Mouse (Mus musculus): ENCODE results near the gene Tysnd1. TPM values are rescaled to one million over a fixed set of nuclear protein-coding genes. Genes with fewer than 3 reads are reported as not detected.

Tysnd1 gene
- polyA plus RNA-seq, 1 experiment = 11.2 TPM

DNA sequence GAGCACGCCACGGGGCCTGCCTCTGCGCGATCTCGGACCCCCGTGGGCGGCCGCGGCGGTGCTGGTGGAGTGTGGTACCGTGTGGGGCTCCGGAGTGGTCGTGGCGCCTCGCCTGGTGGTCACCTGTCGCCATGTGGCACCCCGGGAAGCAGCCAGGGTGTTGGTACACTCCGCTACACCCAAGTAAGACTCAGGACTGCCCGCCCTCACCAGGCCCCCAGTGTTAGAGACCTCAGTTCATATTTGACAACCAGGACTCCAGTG is 1.2 kb downstream of the Tysnd1 start:
- no peak overlapping the region for H3K27ac ChIP-seq (ENCODE audit: insufficient read depth, low read length)
- H3K4me1 ChIP-seq (ENCODE audit: control insufficient read depth, insufficient read depth, low read length) = peaks cover 2% of the 10 kb centered on the region
- H3K9me3 ChIP-seq (replicated peaks; ENCODE audit: control insufficient read depth, insufficient read depth, low read length, poor library complexity, severe bottlenecking) = no peaks in the 10 kb centered on the region
- peaks cover 4% of the 10 kb centered on the region; the same call in 1 of the 2 replicates for H3K36me3 ChIP-seq (ENCODE audit: control insufficient read depth, insufficient read depth, low read length, poor library complexity, severe bottlenecking)
- H3K27me3 ChIP-seq (ENCODE audit: control insufficient read depth, insufficient read depth, low read length, poor library complexity, severe bottlenecking) = no peaks in the 10 kb centered on the region
- peak overlapping the region; percentile 64 for H3K9ac ChIP-seq (ENCODE audit: low read depth, poor library complexity, severe bottlenecking)
- TF ChIP-seq CTCF (IDR thresholded peaks at IDR 0.05; ENCODE audit: low read depth, low read length) = no peak
- TF ChIP-seq POLR2A (IDR thresholded peaks at IDR 0.05; ENCODE audit: insufficient read depth, low read length) = no peak
- TF ChIP-seq EP300 (IDR thresholded peaks at IDR 0.05; ENCODE audit: insufficient read depth, low read depth, low read length) = no peak
- peak overlapping the region; percentile 85 for H3K4me3 ChIP-seq (ENCODE audit: low read depth, low read length)

DNA sequence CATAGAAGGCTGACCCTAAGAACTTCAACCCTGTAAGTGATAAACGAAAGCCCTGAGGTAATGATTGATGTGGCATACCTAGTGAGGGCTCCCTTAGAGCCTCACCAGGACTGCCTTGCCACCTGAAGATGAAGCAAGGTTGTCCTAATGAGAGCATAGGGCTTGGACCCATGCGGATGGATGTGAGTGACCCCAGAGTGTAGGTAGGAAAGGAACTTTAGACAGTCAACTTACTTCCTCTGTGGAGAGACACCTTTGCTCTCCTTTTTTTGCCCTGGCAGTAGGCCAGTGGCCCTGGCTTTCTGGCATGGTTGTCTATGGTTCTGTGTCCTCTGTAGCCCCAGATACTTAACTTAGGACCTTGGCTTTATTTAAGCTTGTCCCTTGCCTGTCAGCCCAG is 1.7 kb downstream of the Tysnd1 start:
- H3K36me3 ChIP-seq (ENCODE audit: control insufficient read depth, insufficient read depth, low read length, poor library complexity, severe bottlenecking) = 0 out of 2 replicates have a peak, but pooled peaks cover 3% of the 10 kb centered on the region
- H3K27me3 ChIP-seq (ENCODE audit: control insufficient read depth, insufficient read depth, low read length, poor library complexity, severe bottlenecking) = no peaks in the 10 kb centered on the region
- H3K27ac ChIP-seq (ENCODE audit: insufficient read depth, low read length) = no peak overlapping the region
- no peak overlapping the region; the same call in 1 of the 2 replicates for H3K4me3 ChIP-seq (ENCODE audit: low read depth, low read length)
- H3K4me1 ChIP-seq (ENCODE audit: control insufficient read depth, insufficient read depth, low read length) = peaks cover 2% of the 10 kb centered on the region
- TF ChIP-seq CTCF (IDR thresholded peaks at IDR 0.05; ENCODE audit: low read depth, low read length) (no peak), EP300 (IDR thresholded peaks at IDR 0.05; ENCODE audit: insufficient read depth, low read depth, low read length) (no peak)
- peak overlapping the region; percentile 64; the same call in 1 of the 2 replicates for H3K9ac ChIP-seq (ENCODE audit: low read depth, poor library complexity, severe bottlenecking)
- no peaks in the 10 kb centered on the region for H3K9me3 ChIP-seq (replicated peaks; ENCODE audit: control insufficient read depth, insufficient read depth, low read length, poor library complexity, severe bottlenecking)

DNA sequence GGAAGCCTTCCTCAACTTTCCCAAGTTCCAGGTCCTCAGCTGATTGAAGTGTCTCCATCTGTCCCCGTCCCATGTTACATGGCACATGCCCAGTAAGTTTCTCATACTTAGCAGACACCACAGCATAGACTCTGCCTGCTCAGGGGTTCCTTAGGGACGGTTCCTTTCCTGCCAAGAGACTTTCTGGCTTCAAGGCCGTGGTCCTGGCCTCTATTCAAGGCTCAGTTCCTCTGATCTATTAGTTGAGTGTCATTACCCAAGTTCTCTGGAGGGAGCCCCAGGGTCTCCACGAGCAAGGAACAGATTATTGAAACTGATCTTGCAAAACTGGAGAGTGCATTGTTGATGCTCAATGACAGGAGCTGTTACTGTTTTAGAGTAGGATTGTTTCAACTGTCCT is 9.3 kb downstream of the Tysnd1 start:
- Histone ChIP-seq H3K36me3 (ENCODE audit: control insufficient read depth, insufficient read depth, low read length, poor library complexity, severe bottlenecking) (no peaks in the 10 kb centered on the region), H3K9me3 (replicated peaks; ENCODE audit: control insufficient read depth, insufficient read depth, low read length, poor library complexity, severe bottlenecking) (no peaks in the 10 kb centered on the region), H3K4me3 (ENCODE audit: low read depth, low read length) (no peak overlapping the region), H3K27me3 (ENCODE audit: control insufficient read depth, insufficient read depth, low read length, poor library complexity, severe bottlenecking) (no peaks in the 10 kb centered on the region), H3K9ac (ENCODE audit: low read depth, poor library complexity, severe bottlenecking) (no peak overlapping the region), H3K4me1 (ENCODE audit: control insufficient read depth, insufficient read depth, low read length) (no peaks in the 10 kb centered on the region), H3K27ac (ENCODE audit: insufficient read depth, low read length) (no peak overlapping the region)
- TF ChIP-seq POLR2A (IDR thresholded peaks at IDR 0.05; ENCODE audit: insufficient read depth, low read length) (no peak), EP300 (IDR thresholded peaks at IDR 0.05; ENCODE audit: insufficient read depth, low read depth, low read length) (no peak), CTCF (IDR thresholded peaks at IDR 0.05; ENCODE audit: low read depth, low read length) (no peak)

DNA sequence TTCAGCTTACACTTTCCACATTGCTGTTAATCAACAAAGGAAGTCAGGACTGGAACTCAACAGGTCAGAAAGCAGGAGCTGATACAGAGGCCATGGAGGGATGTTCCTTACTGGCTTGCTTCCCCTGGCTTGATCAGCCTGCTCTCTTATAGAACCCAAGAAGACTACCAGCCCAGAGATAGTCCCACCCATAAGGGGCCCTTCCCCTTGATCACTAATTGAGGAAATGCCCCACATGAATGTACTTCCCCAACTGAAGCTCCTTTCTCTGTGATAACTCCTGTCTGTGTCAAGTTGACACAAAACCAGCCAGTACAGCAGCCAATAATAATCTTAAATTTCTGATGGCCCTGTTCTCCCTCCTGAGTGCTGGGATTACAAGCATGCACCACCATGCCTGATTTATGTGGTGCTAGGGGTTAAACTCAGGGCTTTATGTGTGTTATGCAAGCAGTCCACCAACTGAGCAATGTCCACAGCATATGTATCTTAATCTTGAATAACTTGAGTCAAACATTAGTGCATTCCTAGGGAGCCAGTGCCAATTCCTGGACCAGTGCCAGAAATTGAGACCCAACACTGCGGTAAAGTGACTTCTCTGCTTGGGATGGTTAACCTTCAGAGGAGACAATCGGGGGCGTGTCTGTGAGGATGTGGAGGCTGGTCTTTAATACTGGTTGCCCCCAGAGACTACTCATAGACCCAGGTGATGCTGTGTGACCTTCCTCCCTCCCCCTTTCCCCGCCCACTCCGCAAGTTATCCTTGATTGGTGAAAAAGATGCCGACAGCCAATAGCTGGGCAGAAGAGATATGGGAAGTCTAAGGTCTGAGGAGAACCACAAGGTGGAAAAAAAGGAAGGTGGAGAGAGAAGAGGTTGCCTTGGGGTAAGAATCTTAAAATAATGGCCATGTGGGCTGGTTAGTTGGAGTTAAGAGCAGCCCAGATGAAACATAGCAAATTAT is 11.4 kb downstream of the Tysnd1 start:
- Histone ChIP-seq H3K36me3 (ENCODE audit: control insufficient read depth, insufficient read depth, low read length, poor library complexity, severe bottlenecking) (no peaks in the 10 kb centered on the region), H3K4me1 (ENCODE audit: control insufficient read depth, insufficient read depth, low read length) (no peaks in the 10 kb centered on the region), H3K4me3 (ENCODE audit: low read depth, low read length) (no peak overlapping the region), H3K27me3 (ENCODE audit: control insufficient read depth, insufficient read depth, low read length, poor library complexity, severe bottlenecking) (no peaks in the 10 kb centered on the region), H3K9ac (ENCODE audit: low read depth, poor library complexity, severe bottlenecking) (no peak overlapping the region), H3K9me3 (replicated peaks; ENCODE audit: control insufficient read depth, insufficient read depth, low read length, poor library complexity, severe bottlenecking) (no peaks in the 10 kb centered on the region), H3K27ac (ENCODE audit: insufficient read depth, low read length) (no peak overlapping the region)
- TF ChIP-seq POLR2A (IDR thresholded peaks at IDR 0.05; ENCODE audit: insufficient read depth, low read length) (no peak), EP300 (IDR thresholded peaks at IDR 0.05; ENCODE audit: insufficient read depth, low read depth, low read length) (no peak), CTCF (IDR thresholded peaks at IDR 0.05; ENCODE audit: low read depth, low read length) (no peak)

DNA sequence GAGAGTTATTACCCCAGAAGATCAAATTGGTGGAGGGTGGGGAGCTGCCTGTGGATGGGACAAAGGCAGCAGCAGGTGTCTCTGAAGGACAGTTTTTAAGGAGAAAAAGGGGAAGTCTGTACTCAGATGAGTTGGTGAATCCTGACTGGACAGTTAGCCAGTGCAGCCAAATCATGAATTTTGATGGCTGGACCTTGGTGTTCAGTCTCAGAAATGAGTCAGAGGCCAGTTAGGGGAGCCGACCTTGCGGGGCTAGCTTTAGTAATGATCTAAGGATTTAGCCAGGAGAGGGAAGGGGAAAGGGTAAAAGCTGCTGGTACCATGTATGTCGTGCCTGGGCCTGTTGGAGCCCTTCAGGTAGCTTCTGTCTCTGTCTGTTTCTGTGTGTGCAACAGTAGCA is 18.3 kb downstream of the Tysnd1 start:
- H3K4me1 ChIP-seq (ENCODE audit: control insufficient read depth, insufficient read depth, low read length) = no peaks in the 10 kb centered on the region
- no peak for TF ChIP-seq CTCF (IDR thresholded peaks at IDR 0.05; ENCODE audit: low read depth, low read length)
- H3K9ac ChIP-seq (ENCODE audit: low read depth, poor library complexity, severe bottlenecking) = no peak overlapping the region
- H3K36me3 ChIP-seq (ENCODE audit: control insufficient read depth, insufficient read depth, low read length, poor library complexity, severe bottlenecking) = no peaks in the 10 kb centered on the region
- no peak overlapping the region for H3K4me3 ChIP-seq (ENCODE audit: low read depth, low read length)
- no peaks in the 10 kb centered on the region for H3K27me3 ChIP-seq (ENCODE audit: control insufficient read depth, insufficient read depth, low read length, poor library complexity, severe bottlenecking)
- no peaks in the 10 kb centered on the region for H3K9me3 ChIP-seq (replicated peaks; ENCODE audit: control insufficient read depth, insufficient read depth, low read length, poor library complexity, severe bottlenecking)
- H3K27ac ChIP-seq (ENCODE audit: insufficient read depth, low read length) = no peak overlapping the region

DNA sequence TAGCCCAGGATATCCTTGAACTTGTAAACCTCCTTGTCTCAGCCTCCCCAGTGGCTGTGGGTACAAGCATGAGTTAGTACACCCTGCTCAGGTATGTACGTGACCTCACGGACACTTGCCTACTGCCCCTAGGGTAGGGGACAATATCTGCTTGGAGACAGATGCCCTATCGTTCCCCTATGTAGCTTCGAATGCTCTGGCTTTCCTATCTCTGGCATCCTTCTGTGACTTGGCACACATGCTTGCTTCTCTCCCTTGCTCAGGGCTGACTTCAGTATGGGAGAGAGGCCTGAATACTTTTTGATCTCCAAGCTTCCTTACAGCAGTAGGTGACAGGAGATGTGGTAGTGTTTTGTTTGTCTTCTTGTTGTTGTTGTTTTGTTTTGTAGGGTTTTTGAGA is 18.8 kb downstream of the Tysnd1 start:
- no peak overlapping the region for H3K9ac ChIP-seq (ENCODE audit: low read depth, poor library complexity, severe bottlenecking)
- H3K27me3 ChIP-seq (ENCODE audit: control insufficient read depth, insufficient read depth, low read length, poor library complexity, severe bottlenecking) = no peaks in the 10 kb centered on the region
- H3K4me3 ChIP-seq (ENCODE audit: low read depth, low read length) = no peak overlapping the region
- no peak overlapping the region for H3K27ac ChIP-seq (ENCODE audit: insufficient read depth, low read length)
- no peaks in the 10 kb centered on the region for H3K4me1 ChIP-seq (ENCODE audit: control insufficient read depth, insufficient read depth, low read length)
- no peaks in the 10 kb centered on the region for H3K36me3 ChIP-seq (ENCODE audit: control insufficient read depth, insufficient read depth, low read length, poor library complexity, severe bottlenecking)
- H3K9me3 ChIP-seq (replicated peaks; ENCODE audit: control insufficient read depth, insufficient read depth, low read length, poor library complexity, severe bottlenecking) = no peaks in the 10 kb centered on the region
- TF ChIP-seq CTCF (IDR thresholded peaks at IDR 0.05; ENCODE audit: low read depth, low read length) = no peak
- no peak for TF ChIP-seq POLR2A (IDR thresholded peaks at IDR 0.05; ENCODE audit: insufficient read depth, low read length)
- no peak for TF ChIP-seq EP300 (IDR thresholded peaks at IDR 0.05; ENCODE audit: insufficient read depth, low read depth, low read length)
